Mouse (Mus musculus) leukemia stem cell, adult 10-12 weeks (primary cell): ENCODE results near the gene Slc44a2. TPM values are rescaled to one million over a fixed set of nuclear protein-coding genes. Genes with fewer than 3 reads are reported as not detected.

Experiments
- polyA plus RNA-seq: library from polyadenylated mRNA; stranded (reverse); fragments of >175 nt; gene quantifications from 2 replicates; pipeline ENCODE4 v1.2.3, GENCODE M21; 2012; ENCODE audit warnings: low replicate concordance

The Slc44a2 gene
- 38.6 and 62.0 TPM in 2 replicates for polyA plus RNA-seq

GRCm38 (mm10) chr9:21320619-21321512 is at the start of gene Slc44a2:
TSS of gene Slc44a2 (plus strand) at chr9:21320698.

GRCm38 (mm10) chr9:21287571-21288402 is 32.7 kb upstream of the Slc44a2 start, which contains the start of gene Kri1:
TSS of gene Kri1 (minus strand) at chr9:21287969.

GRCm38 (mm10) chr9:21291022-21291787 is 29.3 kb upstream of the Slc44a2 start, which contains the start of gene Cdkn2d:
TSS of gene Cdkn2d (minus strand) at chr9:21291407.

GRCm38 (mm10) chr9:21312134-21312533 is 8.4 kb upstream of the Slc44a2 start, which contains the start of gene Ap1m2:
TSS of gene Ap1m2 (minus strand) at chr9:21312337.

GRCm38 (mm10) chr9:21367357-21368111 is 47.0 kb downstream of the Slc44a2 start, which contains the start of gene Ilf3:
TSS of gene Ilf3 (plus strand) at chr9:21367871.

Other genes with a start within 250 kb of the Slc44a2 start
- gene Gm49373, start 247.6 kb upstream of the Slc44a2 start, polyA plus RNA-seq = 0.89 and 1.4 TPM in 2 replicates
- 20.4 and 31.7 TPM in 2 replicates for gene Fdx1l, start 247.1 kb upstream of the Slc44a2 start, polyA plus RNA-seq
- 63.3 and 174 TPM in 2 replicates for gene Gm38431, start 228.7 kb upstream of the Slc44a2 start, polyA plus RNA-seq
- gene Raver1, start 228.7 kb upstream of the Slc44a2 start, polyA plus RNA-seq = 330 and 599 TPM in 2 replicates
- gene Tyk2, start 189.5 kb upstream of the Slc44a2 start, polyA plus RNA-seq = 17.6 and 27.7 TPM in 2 replicates
- gene Cdc37, start 170.7 kb upstream of the Slc44a2 start, polyA plus RNA-seq = 161 and 213 TPM in 2 replicates
- 15.6 and 28.8 TPM in 2 replicates for gene Pde4a, start 155.0 kb upstream of the Slc44a2 start, polyA plus RNA-seq
- 71.0 and 87.9 TPM in 2 replicates for gene Keap1, start 81.3 kb upstream of the Slc44a2 start, polyA plus RNA-seq
- gene S1pr5, start 72.3 kb upstream of the Slc44a2 start, polyA plus RNA-seq = 2.2 and 3.1 TPM in 2 replicates
- gene Atg4d, start 55.4 kb upstream of the Slc44a2 start, polyA plus RNA-seq = 101 and 110 TPM in 2 replicates
- gene Kri1, start 32.7 kb upstream of the Slc44a2 start, polyA plus RNA-seq = 19.7 and 21.5 TPM in 2 replicates
- 15.0 and 27.2 TPM in 2 replicates for gene Cdkn2d, start 29.3 kb upstream of the Slc44a2 start, polyA plus RNA-seq
- gene Ap1m2, start 8.4 kb upstream of the Slc44a2 start, polyA plus RNA-seq = 0.08 TPM in 1 of 2 replicates, not detected in the other
- gene Ilf3, start 47.2 kb downstream of the Slc44a2 start, polyA plus RNA-seq = 37.6 and 56.9 TPM in 2 replicates
- 64.2 and 75.8 TPM in 2 replicates for gene Qtrt1, start 91.1 kb downstream of the Slc44a2 start, polyA plus RNA-seq
- 869 and 1,352 TPM in 2 replicates for gene Dnm2, start 104.2 kb downstream of the Slc44a2 start, polyA plus RNA-seq
- gene Tmed1, start 189.6 kb downstream of the Slc44a2 start, polyA plus RNA-seq = 8.2 and 14.3 TPM in 2 replicates
- 70.9 and 71.6 TPM in 2 replicates for gene AB124611, start 205.5 kb downstream of the Slc44a2 start, polyA plus RNA-seq
- 276 and 327 TPM in 2 replicates for gene Carm1, start 226.2 kb downstream of the Slc44a2 start, polyA plus RNA-seq